Mouse (Mus musculus) forebrain, embryonic 14.5 days (tissue): ENCODE measurements around the gene Hmcn2. TPM values are rescaled to one million over a fixed set of nuclear protein-coding genes. Genes with fewer than 3 reads are reported as not detected.
A peak's percentile ranks its signal among the peaks of the same experiment; 100 is the strongest.

Experiments
- ATAC-seq: fragments of 200-750 bp; cut with Nextera tagmentation; 2 replicates; pipeline ENCODE4 v1.8.0; 2017; ENCODE audit warnings: mild to moderate bottlenecking, moderate library complexity
- DNase-seq: peaks from one replicate; pipeline ENCODE4 v3.0.0-alpha.2; 2015; ENCODE audit warnings: low spot score
- H3K27ac ChIP-seq: fragments of 300-500 bp; sonication (generic); 2 replicates; pipeline ENCODE4 v1.5.1; 2014; ENCODE audit warnings: low read depth, mild to moderate bottlenecking, control low read depth, low read length, moderate library complexity
- H3K27me3 ChIP-seq: fragments of 300-500 bp; sonication (generic); replicated peaks from 2 replicates; pipeline ENCODE4 v1.6.1; 2014; ENCODE audit warnings: low read length, control low read depth, mixed read lengths; ENCODE audit not compliant: control insufficient read depth, insufficient read depth
- H3K36me3 ChIP-seq: fragments of 300-500 bp; sonication (generic); 2 replicates; pipeline ENCODE4 v1.6.1; 2014; ENCODE audit warnings: low read length, control low read depth; ENCODE audit not compliant: control insufficient read depth, insufficient read depth
- H3K4me1 ChIP-seq: fragments of 300-500 bp; sonication (generic); 2 replicates; pipeline ENCODE4 v1.6.1; 2014; ENCODE audit warnings: antibody characterized with exemption, low read length, control low read depth; ENCODE audit not compliant: control insufficient read depth, insufficient read depth
- H3K4me2 ChIP-seq: fragments of 300-500 bp; sonication (generic); 2 replicates; pipeline ENCODE4 v1.6.1; 2014; ENCODE audit warnings: mild to moderate bottlenecking, control low read depth, low read length
- H3K4me3 ChIP-seq: fragments of 300-500 bp; sonication (generic); 2 replicates; pipeline ENCODE4 v1.5.1; 2014; ENCODE audit warnings: low read depth, low read length, control low read depth
- H3K9ac ChIP-seq: fragments of 300-500 bp; sonication (generic); 2 replicates; pipeline ENCODE4 v1.6.1; 2014; ENCODE audit warnings: mild to moderate bottlenecking, low read length, control low read depth, moderate library complexity
- H3K9me3 ChIP-seq: fragments of 300-500 bp; sonication (generic); replicated peaks from 2 replicates; pipeline ENCODE4 v1.6.1; 2016; ENCODE audit warnings: low read length, control low read depth, mixed read lengths; ENCODE audit not compliant: control insufficient read depth
- WGBS: fragments of 180-500 bp; shearing (Covaris S2); extraction: QIAGEN DNeasy Blood & Tissue Kit; methylation state at CpG from one replicate; pipeline ENCODE4 v1.1.7; 2014; 5-methylcytosine and 5-hydroxymethylcytosine counted together
- polyA plus RNA-seq: library from polyadenylated mRNA; unstranded; fragments of >200 nt; fragmentation: Nextera tagmentation; extraction: Ambion mirVana; gene quantifications from 2 replicates; pipeline ENCODE4 v1.2.1, GENCODE M21; 2014

Gene Hmcn2
- 0.17 and 0.27 TPM in 2 replicates for polyA plus RNA-seq

GRCm38 (mm10) chr2:31314007-31314465 lies at the start of gene Hmcn2:
Gene Hmcn2, plus strand, starts transcription at chr2:31314415.
- Histone ChIP-seq H3K4me1 (no peaks in the 10 kb centered on the region), H3K4me3 (no peak within 1 kb of the TSS), H3K27ac (no peak within 1 kb of the TSS), H3K27me3 (peaks cover 51% of the 10 kb centered on the region), H3K9ac (no peak within 1 kb of the TSS), H3K4me2 (peak within 1 kb of the TSS; percentile 23; the same call in 1 of the 2 replicates), H3K36me3 (no peaks in the 10 kb centered on the region), H3K9me3 (no peaks in the 10 kb centered on the region)
- DNase-seq (no peak), ATAC-seq (no peak)
- WGBS = 3% methylated on average over 28 of the region's 33 CpGs

DNA sequence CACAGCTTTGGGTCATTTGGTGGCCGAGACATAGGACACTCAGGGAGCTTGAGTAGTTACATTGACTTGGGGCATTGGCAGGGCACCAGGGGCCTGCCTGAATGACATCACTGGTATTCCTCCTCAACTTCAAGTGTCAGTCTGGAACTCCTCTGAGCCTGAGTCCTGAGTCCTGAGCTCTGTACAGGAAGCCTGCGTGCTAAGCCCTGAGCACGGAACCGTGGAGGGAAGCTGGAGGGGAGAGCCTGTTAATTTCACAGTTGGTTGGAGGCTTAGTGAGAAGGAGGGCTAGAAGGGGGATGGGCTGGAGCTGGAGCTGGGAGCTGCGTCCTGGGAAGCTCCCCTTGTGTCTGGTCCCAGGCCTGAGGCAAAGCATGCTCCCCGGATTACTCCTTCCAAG lies 46.8 kb upstream of the Hmcn2 start:
- Histone ChIP-seq H3K4me2 (no peak overlapping the region), H3K27ac (no peak overlapping the region), H3K27me3 (no peaks in the 10 kb centered on the region), H3K36me3 (peaks cover 6% of the 10 kb centered on the region; the same call in 1 of the 2 replicates), H3K4me1 (peaks cover 49% of the 10 kb centered on the region), H3K9me3 (no peaks in the 10 kb centered on the region), H3K4me3 (no peak overlapping the region), H3K9ac (no peak overlapping the region)
- no peak for ATAC-seq
- peak; percentile 37 for DNase-seq
- 7% methylated on average over 6 of the region's 6 CpGs for WGBS

- peaks cover 9% of the 10 kb centered on the region; the same call in 1 of the 2 replicates for H3K36me3 ChIP-seq
Measured at GRCm38 (mm10) chr2:31268631-31269030, 45.6 kb upstream of the Hmcn2 start.

DNA sequence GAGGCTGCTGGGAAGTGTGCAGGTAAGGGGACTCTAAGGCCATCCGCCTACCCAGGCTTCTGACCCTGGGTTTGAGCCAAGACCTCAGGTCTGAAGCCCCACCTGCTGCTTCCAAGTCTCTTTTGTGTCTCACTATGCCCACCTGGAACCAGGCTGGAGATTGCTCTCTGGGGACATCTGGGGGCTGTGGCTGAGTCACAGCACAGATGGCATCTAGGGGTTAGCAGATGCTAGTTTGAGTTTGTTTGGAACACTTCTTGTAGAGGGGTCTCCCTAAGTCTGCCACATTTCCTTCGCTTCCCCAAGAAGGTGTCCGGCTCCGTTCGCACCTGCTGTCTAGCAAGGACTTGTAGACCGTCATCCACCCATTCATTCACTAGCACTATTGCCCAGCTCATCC lies 45.0 kb upstream of the Hmcn2 start:
- no peak overlapping the region for H3K27ac ChIP-seq
- no peak overlapping the region for H3K4me2 ChIP-seq
- H3K36me3 ChIP-seq = peaks cover 9% of the 10 kb centered on the region; the same call in 1 of the 2 replicates
- H3K4me3 ChIP-seq = no peak overlapping the region
- 72% methylated on average over 6 of the region's 6 CpGs for WGBS
- H3K9ac ChIP-seq = no peak overlapping the region
- peaks cover 32% of the 10 kb centered on the region for H3K4me1 ChIP-seq
- no peaks in the 10 kb centered on the region for H3K9me3 ChIP-seq
- ATAC-seq (peak; percentile 47; the same call in 1 of the 2 replicates), DNase-seq (peak; percentile 70)
- no peaks in the 10 kb centered on the region for H3K27me3 ChIP-seq

More at GRCm38 (mm10) chr2:31268631-31269030, 45.6 kb upstream of the Hmcn2 start:
- H3K4me2 ChIP-seq = no peak overlapping the region
- ATAC-seq (no peak), DNase-seq (no peak)
- peaks cover 38% of the 10 kb centered on the region for H3K4me1 ChIP-seq
- WGBS = 47% methylated on average over 5 of the region's 5 CpGs
- no peak overlapping the region for H3K27ac ChIP-seq
- H3K9me3 ChIP-seq = no peaks in the 10 kb centered on the region
- H3K27me3 ChIP-seq = no peaks in the 10 kb centered on the region
- H3K4me3 ChIP-seq = no peak overlapping the region
- no peak overlapping the region for H3K9ac ChIP-seq

DNA sequence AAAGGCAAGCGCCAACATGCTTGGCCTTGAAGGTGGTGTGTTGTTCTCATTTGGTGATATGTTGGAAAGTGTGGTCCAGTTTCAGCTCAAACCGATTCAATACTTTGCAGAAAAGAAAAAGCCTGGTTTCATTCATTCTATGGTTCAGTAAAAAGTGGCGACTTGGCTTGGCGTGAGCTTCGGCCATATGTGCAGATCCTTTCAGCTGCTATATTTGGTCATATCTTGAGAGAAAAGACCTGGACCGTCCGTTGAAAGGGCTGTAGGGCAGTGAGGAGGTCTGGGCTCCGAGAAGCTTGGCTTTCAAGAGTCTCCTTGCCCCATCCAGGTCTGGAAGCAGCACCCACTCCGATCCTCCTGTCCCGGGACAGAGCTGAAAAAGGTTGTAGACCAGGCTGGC lies 44.4 kb upstream of the Hmcn2 start:
- no peak overlapping the region for H3K4me2 ChIP-seq
- 94% methylated on average over 10 of the region's 10 CpGs for WGBS
- no peak for ATAC-seq
- H3K4me1 ChIP-seq = peaks cover 26% of the 10 kb centered on the region
- no peak for DNase-seq
- no peaks in the 10 kb centered on the region for H3K27me3 ChIP-seq
- H3K9ac ChIP-seq = no peak overlapping the region
- no peak overlapping the region for H3K4me3 ChIP-seq
- H3K9me3 ChIP-seq = no peaks in the 10 kb centered on the region
- H3K36me3 ChIP-seq = peaks cover 9% of the 10 kb centered on the region; the same call in 1 of the 2 replicates
- no peak overlapping the region for H3K27ac ChIP-seq

- 95% methylated on average over 8 of the region's 8 CpGs for WGBS
Measured at GRCm38 (mm10) chr2:31270470-31270869, 43.7 kb upstream of the Hmcn2 start.

GRCm38 (mm10) chr2:31271071-31271470 lies 43.1 kb upstream of the Hmcn2 start:
- Histone ChIP-seq H3K9me3 (no peaks in the 10 kb centered on the region), H3K9ac (no peak overlapping the region), H3K27ac (no peak overlapping the region), H3K4me2 (no peak overlapping the region), H3K27me3 (no peaks in the 10 kb centered on the region), H3K4me1 (peaks cover 17% of the 10 kb centered on the region), H3K4me3 (no peak overlapping the region), H3K36me3 (peaks cover 15% of the 10 kb centered on the region; the same call in 1 of the 2 replicates)
- DNase-seq = no peak
- 86% methylated on average over 1 of the region's 1 CpGs for WGBS
- ATAC-seq = no peak

More at GRCm38 (mm10) chr2:31270470-31270869, 43.7 kb upstream of the Hmcn2 start:
- no peak overlapping the region for H3K27ac ChIP-seq
- no peak overlapping the region for H3K4me3 ChIP-seq
- peaks cover 20% of the 10 kb centered on the region for H3K4me1 ChIP-seq
- peaks cover 12% of the 10 kb centered on the region; the same call in 1 of the 2 replicates for H3K36me3 ChIP-seq
- DNase-seq (no peak), ATAC-seq (no peak)
- H3K9me3 ChIP-seq = no peaks in the 10 kb centered on the region
- H3K4me2 ChIP-seq = no peak overlapping the region
- no peak overlapping the region for H3K9ac ChIP-seq
- H3K27me3 ChIP-seq = no peaks in the 10 kb centered on the region

DNA sequence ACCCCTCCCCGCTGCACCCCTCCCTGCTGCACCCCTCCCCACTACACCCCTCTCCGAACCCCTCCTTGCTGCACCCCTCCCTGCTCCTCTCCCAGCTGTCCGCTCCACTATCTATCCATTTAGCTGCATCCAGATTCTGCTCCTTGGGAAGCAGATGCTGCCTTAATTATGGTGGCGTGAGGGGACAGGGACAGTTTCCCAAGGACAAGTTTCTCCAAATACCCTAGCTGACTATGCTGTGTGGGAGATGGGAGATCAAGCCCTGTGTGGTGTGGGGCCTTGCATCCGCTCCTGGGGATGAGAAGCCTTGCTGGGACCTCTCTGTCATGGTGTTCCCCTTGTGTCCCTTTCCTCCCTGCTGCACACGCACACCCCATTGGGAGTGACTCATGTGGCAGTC lies 39.2 kb upstream of the Hmcn2 start:
- ATAC-seq = no peak
- no peak overlapping the region for H3K9ac ChIP-seq
- peaks cover 15% of the 10 kb centered on the region; the same call in 1 of the 2 replicates for H3K36me3 ChIP-seq
- H3K9me3 ChIP-seq = no peaks in the 10 kb centered on the region
- peaks cover 3% of the 10 kb centered on the region; the same call in 1 of the 2 replicates for H3K4me1 ChIP-seq
- DNase-seq = no peak
- no peaks in the 10 kb centered on the region for H3K27me3 ChIP-seq
- no peak overlapping the region for H3K4me2 ChIP-seq
- H3K4me3 ChIP-seq = no peak overlapping the region
- WGBS = 87% methylated on average over 6 of the region's 6 CpGs
- no peak overlapping the region for H3K27ac ChIP-seq

DNA sequence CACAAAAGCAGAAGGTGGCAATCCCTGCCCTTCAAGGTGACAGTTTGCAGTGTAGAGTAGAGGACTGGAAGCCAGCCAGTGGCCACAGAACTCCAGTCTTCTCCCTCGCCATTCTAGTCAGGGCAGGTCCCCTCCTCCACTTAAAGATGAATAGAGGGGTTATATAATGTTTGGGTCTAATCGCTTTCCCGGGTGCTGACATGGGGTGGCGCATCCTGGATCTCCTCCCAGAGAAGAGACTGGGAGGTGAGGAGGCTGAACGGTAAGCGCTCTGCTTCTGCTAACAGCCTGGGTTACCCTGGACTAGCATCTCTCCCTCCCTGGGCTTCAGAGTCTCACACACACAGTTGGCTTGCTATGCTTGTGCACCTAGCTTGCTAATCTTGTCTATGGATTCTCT lies 36.4 kb upstream of the Hmcn2 start:
- H3K4me2 ChIP-seq = no peak overlapping the region
- 47% methylated on average over 6 of the region's 6 CpGs for WGBS
- H3K4me3 ChIP-seq = no peak overlapping the region
- H3K27me3 ChIP-seq = no peaks in the 10 kb centered on the region
- H3K9me3 ChIP-seq = no peaks in the 10 kb centered on the region
- peaks cover 27% of the 10 kb centered on the region for H3K36me3 ChIP-seq
- DNase-seq (no peak), ATAC-seq (no peak)
- H3K27ac ChIP-seq = peak overlapping the region; percentile 48; the same call in 1 of the 2 replicates
- no peak overlapping the region for H3K9ac ChIP-seq
- peaks cover 3% of the 10 kb centered on the region; the same call in 1 of the 2 replicates for H3K4me1 ChIP-seq
